Mouse (Mus musculus) midbrain, embryonic 11.5 days (tissue): Measurements from ENCODE around the gene Kcnj3. TPM values are rescaled to one million over a fixed set of nuclear protein-coding genes. Genes with fewer than 3 reads are reported as not detected.

Source experiments
- ATAC-seq: fragments of 200-750 bp; cut with Nextera tagmentation; 2 replicates; pipeline ENCODE4 v1.8.0; 2017; ENCODE audit warnings: moderate TSS enrichment, moderate library complexity; ENCODE audit not compliant: low FRiP score
- DNase-seq: peaks from one replicate; pipeline ENCODE4 v3.0.0; 2015; ENCODE audit warnings: low spot score; ENCODE audit errors: missing footprints
- H3K27ac ChIP-seq: fragments of 300-500 bp; sonication (generic); 2 replicates; pipeline ENCODE4 v1.5.1; 2014; ENCODE audit warnings: low read depth, low read length
- H3K27me3 ChIP-seq: fragments of 300-500 bp; sonication (generic); 2 replicates; pipeline ENCODE4 v1.6.1; 2014; ENCODE audit warnings: mild to moderate bottlenecking, low read length, moderate library complexity, mixed read lengths; ENCODE audit not compliant: control insufficient read depth, insufficient read depth
- H3K36me3 ChIP-seq: fragments of 300-500 bp; sonication (generic); 2 replicates; pipeline ENCODE4 v1.6.1; 2014; ENCODE audit warnings: mild to moderate bottlenecking, low read length, moderate library complexity, mixed read lengths; ENCODE audit not compliant: control insufficient read depth, insufficient read depth
- H3K4me1 ChIP-seq: fragments of 300-500 bp; sonication (generic); 2 replicates; pipeline ENCODE4 v1.6.1; 2014; ENCODE audit warnings: low read length; ENCODE audit not compliant: control insufficient read depth, insufficient read depth
- H3K4me2 ChIP-seq: fragments of 300-500 bp; sonication (generic); 2 replicates; pipeline ENCODE4 v1.6.1; 2014; ENCODE audit warnings: mild to moderate bottlenecking, moderate library complexity
- H3K4me3 ChIP-seq: fragments of 300-500 bp; sonication (generic); 2 replicates; pipeline ENCODE4 v1.5.1; 2014; ENCODE audit warnings: low read depth, low read length
- H3K9ac ChIP-seq: fragments of 300-500 bp; sonication (generic); 2 replicates; pipeline ENCODE4 v1.6.1; 2014; ENCODE audit warnings: low read length
- H3K9me3 ChIP-seq: fragments of 300-500 bp; sonication (generic); 2 replicates; pipeline ENCODE4 v1.6.1; 2016; ENCODE audit warnings: low read length; ENCODE audit not compliant: control insufficient read depth
- WGBS: fragments of 180-500 bp; shearing (Covaris S2); extraction: QIAGEN DNeasy Blood & Tissue Kit; methylation state at CpG from one replicate; pipeline ENCODE4 v1.1.7; 2014; 5-methylcytosine and 5-hydroxymethylcytosine counted together
- polyA plus RNA-seq: library from polyadenylated mRNA; unstranded; fragments of >200 nt; fragmentation: Nextera tagmentation; extraction: Ambion mirVana; gene quantifications from 2 replicates; pipeline ENCODE4 v1.2.1, GENCODE M21; 2014

The Kcnj3 gene
- polyA plus RNA-seq, 1 experiment from 2014 or later: 1.1 TPM

GRCm38 (mm10) chr2:55439211-55439610 lies 3.4 kb downstream of the Kcnj3 start:
- H3K9ac ChIP-seq: no peak overlapping the region
- H3K9me3 ChIP-seq: no peaks in the 10 kb centered on the region
- no peak overlapping the region for H3K27ac ChIP-seq
- DNase-seq: no peak
- ATAC-seq: no peak
- H3K4me3 ChIP-seq: no peak overlapping the region
- H3K4me1 ChIP-seq: peaks cover 7% of the 10 kb centered on the region
- H3K36me3 ChIP-seq: no peaks in the 10 kb centered on the region
- H3K4me2 ChIP-seq: no peak overlapping the region
- peaks cover 13% of the 10 kb centered on the region for H3K27me3 ChIP-seq

- H3K27ac ChIP-seq: no peak overlapping the region
- 79% methylated on average over 2 of the region's 2 CpGs for WGBS
- no peaks in the 10 kb centered on the region for H3K9me3 ChIP-seq
- H3K9ac ChIP-seq: no peak overlapping the region
- no peaks in the 10 kb centered on the region for H3K4me1 ChIP-seq
- no peak overlapping the region for H3K4me2 ChIP-seq
- H3K36me3 ChIP-seq: no peaks in the 10 kb centered on the region
- peaks cover 9% of the 10 kb centered on the region for H3K27me3 ChIP-seq
- H3K4me3 ChIP-seq: no peak overlapping the region
- ATAC-seq (no peak), DNase-seq (no peak)
These were observed 6.2 kb downstream of the Kcnj3 start for GRCm38 (mm10) chr2:55442006-55442405.

DNA sequence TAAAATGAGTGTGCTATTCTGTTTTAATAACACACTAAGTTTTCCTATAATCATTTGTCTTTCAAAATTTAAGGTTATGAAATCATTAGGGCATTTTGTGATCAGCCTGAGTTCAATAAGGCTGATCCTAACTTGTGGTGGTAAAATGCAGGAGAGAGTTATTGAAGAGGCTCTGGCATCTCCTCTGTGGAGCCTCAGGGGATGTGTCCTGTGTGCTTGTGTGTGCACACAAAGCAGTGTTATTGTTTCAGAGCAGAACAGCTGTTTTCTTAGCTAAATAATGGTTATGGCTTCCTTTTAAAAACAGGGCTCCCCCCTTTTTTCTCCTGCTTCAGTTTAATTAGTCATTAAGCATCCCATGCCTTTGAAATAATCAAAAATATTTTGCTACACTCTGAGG lies 11.5 kb downstream of the Kcnj3 start:
- Histone ChIP-seq H3K36me3 (no peaks in the 10 kb centered on the region), H3K9ac (no peak overlapping the region), H3K4me2 (no peak overlapping the region), H3K4me1 (no peaks in the 10 kb centered on the region), H3K27ac (no peak overlapping the region), H3K9me3 (no peaks in the 10 kb centered on the region), H3K27me3 (no peaks in the 10 kb centered on the region), H3K4me3 (no peak overlapping the region)
- DNase-seq (no peak), ATAC-seq (no peak)

DNA sequence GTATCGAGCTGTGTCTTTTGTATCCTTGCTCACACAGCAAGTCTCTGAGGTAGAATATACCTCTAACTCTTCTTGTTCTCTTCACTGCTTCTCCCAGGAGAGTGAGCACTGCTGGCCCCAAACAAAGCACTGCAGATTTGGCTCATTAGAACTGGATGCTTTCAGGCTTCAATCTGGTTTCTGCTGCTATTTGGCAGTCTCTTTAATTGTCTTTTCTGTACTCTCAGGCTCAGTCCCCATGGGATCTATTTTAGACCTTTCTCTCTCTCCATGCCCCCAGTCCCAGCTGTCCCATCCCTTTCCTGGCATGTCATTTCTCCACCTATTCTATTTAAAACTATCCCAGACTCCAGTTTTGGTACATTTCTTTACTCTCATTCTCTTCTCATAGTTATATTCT lies 15.0 kb downstream of the Kcnj3 start:
- Histone ChIP-seq H3K4me1 (no peaks in the 10 kb centered on the region), H3K27me3 (no peaks in the 10 kb centered on the region), H3K27ac (no peak overlapping the region), H3K4me3 (no peak overlapping the region), H3K4me2 (no peak overlapping the region), H3K9me3 (no peaks in the 10 kb centered on the region), H3K9ac (no peak overlapping the region), H3K36me3 (no peaks in the 10 kb centered on the region)
- no peak for DNase-seq
- ATAC-seq: no peak; the same call in 1 of the 2 replicates
- WGBS: 79% methylated on average over 1 of the region's 1 CpGs

GRCm38 (mm10) chr2:55459195-55459594 lies 23.4 kb downstream of the Kcnj3 start:
- H3K27ac ChIP-seq: no peak overlapping the region
- no peak overlapping the region for H3K4me3 ChIP-seq
- no peak overlapping the region for H3K4me2 ChIP-seq
- no peak overlapping the region for H3K9ac ChIP-seq
- no peaks in the 10 kb centered on the region for H3K9me3 ChIP-seq
- H3K36me3 ChIP-seq: no peaks in the 10 kb centered on the region
- 89% methylated on average over 2 of the region's 2 CpGs for WGBS
- H3K27me3 ChIP-seq: no peaks in the 10 kb centered on the region
- no peaks in the 10 kb centered on the region for H3K4me1 ChIP-seq
- ATAC-seq (no peak), DNase-seq (no peak)

DNA sequence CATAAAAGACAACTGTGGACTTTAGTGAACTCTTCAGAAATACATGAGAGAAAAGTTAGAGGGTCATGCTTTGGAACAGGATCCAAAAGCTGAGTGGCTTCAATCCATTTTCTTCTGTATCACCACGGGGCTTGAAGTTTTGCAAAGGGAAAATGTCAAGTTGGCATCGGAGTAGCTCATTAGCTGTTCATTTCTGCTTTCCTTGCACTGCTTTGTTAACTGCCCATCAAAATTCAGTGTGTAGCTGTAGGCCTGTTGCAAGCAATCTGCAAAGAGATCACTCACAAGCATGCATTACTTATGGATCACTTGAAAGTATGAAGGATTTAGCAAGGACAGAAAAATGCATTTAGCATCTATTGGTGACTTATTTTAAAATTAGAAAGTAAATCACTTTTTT lies 33.4 kb downstream of the Kcnj3 start:
- Histone ChIP-seq H3K4me3 (no peak overlapping the region), H3K36me3 (no peaks in the 10 kb centered on the region), H3K4me1 (no peaks in the 10 kb centered on the region), H3K4me2 (no peak overlapping the region), H3K27ac (no peak overlapping the region), H3K9ac (no peak overlapping the region), H3K9me3 (no peaks in the 10 kb centered on the region), H3K27me3 (no peaks in the 10 kb centered on the region)
- ATAC-seq: no peak
- WGBS: 70% methylated on average over 2 of the region's 2 CpGs
- no peak for DNase-seq

GRCm38 (mm10) chr2:55470006-55470405 lies 34.2 kb downstream of the Kcnj3 start:
- 94% methylated on average over 2 of the region's 2 CpGs for WGBS
- ATAC-seq (no peak), DNase-seq (no peak)
- H3K27me3 ChIP-seq: no peaks in the 10 kb centered on the region
- no peak overlapping the region for H3K27ac ChIP-seq
- H3K4me1 ChIP-seq: no peaks in the 10 kb centered on the region
- H3K9ac ChIP-seq: no peak overlapping the region
- no peaks in the 10 kb centered on the region for H3K36me3 ChIP-seq
- H3K4me3 ChIP-seq: no peak overlapping the region
- no peak overlapping the region for H3K4me2 ChIP-seq
- H3K9me3 ChIP-seq: no peaks in the 10 kb centered on the region

GRCm38 (mm10) chr2:55479511-55479910 lies 43.7 kb downstream of the Kcnj3 start:
- Histone ChIP-seq H3K9ac (no peak overlapping the region), H3K27me3 (no peaks in the 10 kb centered on the region), H3K4me1 (no peaks in the 10 kb centered on the region), H3K4me2 (no peak overlapping the region), H3K36me3 (no peaks in the 10 kb centered on the region), H3K4me3 (no peak overlapping the region), H3K9me3 (no peaks in the 10 kb centered on the region), H3K27ac (no peak overlapping the region)
- DNase-seq (no peak), ATAC-seq (no peak)
- WGBS: 79% methylated on average over 4 of the region's 4 CpGs

DNA sequence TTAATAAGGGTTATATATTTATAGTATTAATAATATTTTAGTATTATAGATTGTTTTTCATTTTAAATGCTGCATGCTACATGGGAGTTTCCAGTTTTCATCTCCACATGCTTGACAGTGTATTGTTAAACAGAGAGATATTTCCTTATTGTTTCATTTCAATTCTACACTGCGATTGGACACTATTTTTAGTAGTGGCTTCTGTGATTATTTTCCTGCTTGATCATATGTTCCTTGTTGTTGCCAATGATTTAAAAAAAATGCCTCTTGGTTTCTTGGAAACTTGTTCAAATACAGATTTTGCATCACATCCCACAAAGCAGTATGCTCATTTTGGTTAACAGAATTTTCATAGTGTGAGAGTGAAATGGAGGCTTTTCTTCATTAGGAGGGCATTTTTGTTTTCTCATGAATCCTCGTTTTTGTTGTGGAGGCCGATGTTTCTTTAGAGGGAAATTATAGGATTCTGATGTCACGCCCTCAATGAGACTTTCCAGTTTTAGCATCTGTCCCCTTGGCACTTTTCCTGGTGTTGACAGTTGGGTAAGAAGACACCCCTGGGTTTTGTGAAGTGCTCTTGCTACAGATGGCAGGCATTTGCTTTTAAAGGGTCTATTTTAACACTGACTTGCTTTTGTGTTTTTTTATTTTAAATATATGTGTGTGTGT lies 44.3 kb downstream of the Kcnj3 start:
- Histone ChIP-seq H3K27me3 (no peaks in the 10 kb centered on the region), H3K4me1 (no peaks in the 10 kb centered on the region), H3K4me2 (no peak overlapping the region), H3K36me3 (no peaks in the 10 kb centered on the region), H3K9me3 (no peaks in the 10 kb centered on the region), H3K9ac (no peak overlapping the region), H3K4me3 (no peak overlapping the region), H3K27ac (no peak overlapping the region)
- WGBS: 82% methylated on average over 4 of the region's 4 CpGs
- ATAC-seq (no peak), DNase-seq (no peak)

GRCm38 (mm10) chr2:55480602-55480965 lies 44.8 kb downstream of the Kcnj3 start:
- no peak for ATAC-seq
- H3K4me3 ChIP-seq: no peak overlapping the region

More at GRCm38 (mm10) chr2:55480602-55480965, 44.8 kb downstream of the Kcnj3 start:
- Histone ChIP-seq H3K9ac (no peak overlapping the region), H3K4me1 (no peaks in the 10 kb centered on the region), H3K4me2 (no peak overlapping the region), H3K9me3 (no peaks in the 10 kb centered on the region), H3K27ac (no peak overlapping the region), H3K36me3 (no peaks in the 10 kb centered on the region), H3K27me3 (no peaks in the 10 kb centered on the region)
- DNase-seq: no peak
